Mouse (Mus musculus) left cerebral cortex, adult 11 months (tissue): ENCODE data around the gene Gm45716.
"Not testable (repeated sequence)": the region's sequence is repeated elsewhere in the genome, so short reads cannot be mapped to it uniquely, and the experiment has no call there.

Experiments
- DNase-seq: peaks from one replicate; pipeline ENCODE4 v3.0.0; 2022; ENCODE audit warnings: low spot score

Gene Gm45716

GRCm38 (mm10) chr11:90250189-90250588, 62.7 kb downstream of the Gm45716 start:
- no peak for DNase-seq

GRCm38 (mm10) chr11:90250730-90251129, 63.2 kb downstream of the Gm45716 start:
- no peak for DNase-seq

GRCm38 (mm10) chr11:90251923-90252322, 64.4 kb downstream of the Gm45716 start:
- DNase-seq: no peak

- DNase-seq: no peak
Observed at GRCm38 (mm10) chr11:90252366-90252765, 64.9 kb downstream of the Gm45716 start.

GRCm38 (mm10) chr11:90254536-90254935, 67.1 kb downstream of the Gm45716 start:
- DNase-seq: no peak

- no peak for DNase-seq
Observed at GRCm38 (mm10) chr11:90255687-90256086, 68.2 kb downstream of the Gm45716 start.

- no peak for DNase-seq
Observed at GRCm38 (mm10) chr11:90256833-90257525, 69.5 kb downstream of the Gm45716 start.

GRCm38 (mm10) chr11:90258321-90258927, 70.9 kb downstream of the Gm45716 start:
- DNase-seq: no peak

GRCm38 (mm10) chr11:90259071-90259470, 71.6 kb downstream of the Gm45716 start:
- DNase-seq: no peak

GRCm38 (mm10) chr11:90259826-90260225, 72.3 kb downstream of the Gm45716 start:
- DNase-seq: no peak

- no peak for DNase-seq
Observed at GRCm38 (mm10) chr11:90264180-90264579, 76.7 kb downstream of the Gm45716 start.

GRCm38 (mm10) chr11:90265581-90265980, 78.1 kb downstream of the Gm45716 start:
- no peak for DNase-seq

- no peak for DNase-seq
Observed at GRCm38 (mm10) chr11:90268934-90269333, 81.5 kb downstream of the Gm45716 start.

- no peak for DNase-seq
Observed at GRCm38 (mm10) chr11:90269398-90270123, 82.1 kb downstream of the Gm45716 start.

GRCm38 (mm10) chr11:90270132-90270877, 82.8 kb downstream of the Gm45716 start:
- DNase-seq: no peak

GRCm38 (mm10) chr11:90274187-90274586, 86.7 kb downstream of the Gm45716 start:
- DNase-seq: no peak

GRCm38 (mm10) chr11:90275663-90276062, 88.2 kb downstream of the Gm45716 start:
- no peak for DNase-seq

GRCm38 (mm10) chr11:90276150-90276549, 88.7 kb downstream of the Gm45716 start:
- no peak for DNase-seq

GRCm38 (mm10) chr11:90276561-90276960, 89.1 kb downstream of the Gm45716 start:
- DNase-seq: no peak

- no peak for DNase-seq
Observed at GRCm38 (mm10) chr11:90280069-90280468, 92.6 kb downstream of the Gm45716 start.

GRCm38 (mm10) chr11:90281943-90282342, 94.5 kb downstream of the Gm45716 start:
- not testable (repeated sequence) for DNase-seq

- no peak for DNase-seq
Observed at GRCm38 (mm10) chr11:90283159-90283558, 95.7 kb downstream of the Gm45716 start.
